Mouse (Mus musculus): Measurements from ENCODE around the gene Ctnna3.
A peak's percentile ranks its signal among the peaks of the same experiment; 100 is the strongest.
"Not testable (repeated sequence)": the region's sequence is repeated elsewhere in the genome, so short reads cannot be mapped to it uniquely, and the experiment has no call there.

The Ctnna3 gene

GRCm38 (mm10) chr10:63427146-63427545 is 2.8 kb upstream of the Ctnna3 start:
- no peak for DNase-seq

GRCm38 (mm10) chr10:63428243-63429022 is 1.5 kb upstream of the Ctnna3 start:
- DNase-seq = peak; percentile 74

- no peak for DNase-seq
Measured at GRCm38 (mm10) chr10:63429023-63429340, 916 bp upstream of the Ctnna3 start.

- peak; percentile 94 for DNase-seq
Measured at GRCm38 (mm10) chr10:63429380-63429779, 518 bp upstream of the Ctnna3 start.

GRCm38 (mm10) chr10:63431221-63431736 is 1.4 kb downstream of the Ctnna3 start:
- no peak for DNase-seq

GRCm38 (mm10) chr10:63432099-63432498 is 2.2 kb downstream of the Ctnna3 start:
- no peak for DNase-seq

- DNase-seq = no peak
Measured at GRCm38 (mm10) chr10:63432887-63433286, 3.0 kb downstream of the Ctnna3 start.

- DNase-seq = no peak
Measured at GRCm38 (mm10) chr10:63438736-63439262, 8.9 kb downstream of the Ctnna3 start.

GRCm38 (mm10) chr10:63439694-63440228 is 9.9 kb downstream of the Ctnna3 start:
- DNase-seq = no peak

- not testable (repeated sequence) for DNase-seq
Measured at GRCm38 (mm10) chr10:63444602-63445387, 14.9 kb downstream of the Ctnna3 start.

- DNase-seq = no peak
Measured at GRCm38 (mm10) chr10:63453926-63454325, 24.0 kb downstream of the Ctnna3 start.

- DNase-seq = no peak
Measured at GRCm38 (mm10) chr10:63455110-63455878, 25.4 kb downstream of the Ctnna3 start.

GRCm38 (mm10) chr10:63457292-63458128 is 27.6 kb downstream of the Ctnna3 start:
- no peak for DNase-seq

- no peak for DNase-seq
Measured at GRCm38 (mm10) chr10:63460935-63461334, 31.0 kb downstream of the Ctnna3 start.

- no peak for DNase-seq
Measured at GRCm38 (mm10) chr10:63472473-63472872, 42.6 kb downstream of the Ctnna3 start.

- no peak for DNase-seq
Measured at GRCm38 (mm10) chr10:63476167-63476647, 46.3 kb downstream of the Ctnna3 start.

GRCm38 (mm10) chr10:63478946-63479345 is 49.0 kb downstream of the Ctnna3 start:
- no peak for DNase-seq

- DNase-seq = no peak
Measured at GRCm38 (mm10) chr10:63480066-63480465, 50.2 kb downstream of the Ctnna3 start.

GRCm38 (mm10) chr10:63488346-63488745 is 58.4 kb downstream of the Ctnna3 start:
- no peak for DNase-seq

- DNase-seq = no peak
Measured at GRCm38 (mm10) chr10:63523956-63524355, 94.1 kb downstream of the Ctnna3 start.

GRCm38 (mm10) chr10:63526027-63526426 is 96.1 kb downstream of the Ctnna3 start:
- DNase-seq = no peak

GRCm38 (mm10) chr10:63532381-63532780 is 102.5 kb downstream of the Ctnna3 start:
- no peak for DNase-seq
